Mouse (Mus musculus): ENCODE measurements at regions not wholly inside any gene's neighbourhood (a gene's known extent, or its start where the extent isn't known, plus 50 kb on each side); places are given as distances from the start of the nearest gene placed in this dataset.
"Not testable (repeated sequence)": the region's sequence is repeated elsewhere in the genome, so short reads cannot be mapped to it uniquely, and the experiment has no call there.

GRCm38 (mm10) chr13:3406236-3407017 is 131.4 kb upstream of the Gdi2 start:
- not testable (repeated sequence) for H3K9me3 ChIP-seq (replicated peaks); H3K4me3 ChIP-seq; H3K27me3 ChIP-seq; H3K4me1 ChIP-seq; H3K27ac ChIP-seq; H3K36me3 ChIP-seq; H3K9ac ChIP-seq; H3K4me2 ChIP-seq (replicated peaks)
- WGBS: 41% methylated on average over 8 of the region's 8 CpGs
- peak; percentile 63 for ATAC-seq (ENCODE audit: low FRiP score)

DNA sequence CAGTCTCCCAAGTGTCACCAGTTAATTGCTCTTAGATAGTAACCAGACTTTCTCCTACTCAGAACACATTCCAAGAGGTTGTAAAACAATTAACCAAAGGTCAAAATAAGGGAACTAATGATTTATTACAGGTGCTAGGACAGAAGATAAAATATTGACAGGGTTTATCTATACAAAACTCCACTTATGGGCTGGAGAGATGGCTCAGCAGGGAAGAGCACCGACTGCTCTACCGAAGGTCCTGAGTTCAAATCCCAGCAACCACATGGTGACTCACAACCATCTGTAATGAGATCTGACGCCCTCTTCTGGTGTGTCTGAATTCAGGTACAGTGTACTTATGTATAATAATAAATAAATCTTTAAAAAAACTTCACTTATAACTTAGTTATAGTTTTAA is 127.6 kb upstream of the Gdi2 start:
- not testable (repeated sequence) for H3K36me3 ChIP-seq; H3K27ac ChIP-seq; H3K9ac ChIP-seq; H3K4me3 ChIP-seq; H3K27me3 ChIP-seq; H3K9me3 ChIP-seq (replicated peaks); H3K4me2 ChIP-seq (replicated peaks); H3K4me1 ChIP-seq; ATAC-seq (ENCODE audit: low FRiP score)
- 73% methylated on average over 3 of the region's 3 CpGs for WGBS

DNA sequence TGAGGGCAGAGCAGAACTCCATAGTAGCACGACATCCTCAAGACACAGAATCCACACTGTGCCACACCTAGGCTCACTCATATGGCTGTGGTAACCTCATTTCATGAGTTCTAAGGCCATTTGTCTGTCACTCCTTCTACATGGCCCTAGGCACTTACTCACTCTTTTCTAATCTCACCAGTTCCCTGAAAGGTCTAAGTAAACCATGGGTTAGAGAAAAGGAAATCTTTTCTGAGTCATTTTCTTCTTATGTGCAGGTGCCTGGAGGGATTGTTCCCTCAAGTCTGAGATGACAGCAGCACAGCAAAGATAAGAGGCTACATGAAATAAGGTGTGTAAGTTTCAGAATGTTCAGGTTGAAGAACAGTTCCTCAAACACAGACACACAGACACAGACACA is 120.8 kb upstream of the Gdi2 start:
- H3K4me1 ChIP-seq: no peaks in the 10 kb centered on the region
- WGBS: 63% methylated on average over 1 of the region's 1 CpGs
- no peak overlapping the region for H3K27ac ChIP-seq
- no peaks in the 10 kb centered on the region for H3K27me3 ChIP-seq
- H3K9me3 ChIP-seq (replicated peaks): peaks cover 27% of the 10 kb centered on the region
- H3K4me3 ChIP-seq: no peak overlapping the region
- H3K36me3 ChIP-seq: no peaks in the 10 kb centered on the region
- no peak for ATAC-seq (ENCODE audit: low FRiP score)
- no peak overlapping the region for H3K9ac ChIP-seq
- no peak overlapping the region for H3K4me2 ChIP-seq (replicated peaks)

- not testable (repeated sequence) for H3K4me1 ChIP-seq; H3K4me3 ChIP-seq; H3K27ac ChIP-seq; H3K36me3 ChIP-seq; H3K9me3 ChIP-seq (replicated peaks); H3K9ac ChIP-seq; ATAC-seq (ENCODE audit: low FRiP score); H3K27me3 ChIP-seq; H3K4me2 ChIP-seq (replicated peaks)
- WGBS: 84% methylated on average over 6 of the region's 6 CpGs
Measured at GRCm38 (mm10) chr13:3455374-3455773, 82.5 kb upstream of the Gdi2 start.

- Histone ChIP-seq H3K27me3 (no peaks in the 10 kb centered on the region), H3K4me1 (peaks cover 5% of the 10 kb centered on the region; the same call in 1 of the 2 replicates), H3K36me3 (no peaks in the 10 kb centered on the region), H3K9me3 (replicated peaks) (no peaks in the 10 kb centered on the region), H3K4me2 (replicated peaks) (no peak overlapping the region), H3K4me3 (no peak overlapping the region), H3K27ac (no peak overlapping the region), H3K9ac (no peak overlapping the region)
- ATAC-seq (ENCODE audit: low FRiP score): no peak
Measured at GRCm38 (mm10) chr13:3476884-3477283, 61.0 kb upstream of the Gdi2 start.

DNA sequence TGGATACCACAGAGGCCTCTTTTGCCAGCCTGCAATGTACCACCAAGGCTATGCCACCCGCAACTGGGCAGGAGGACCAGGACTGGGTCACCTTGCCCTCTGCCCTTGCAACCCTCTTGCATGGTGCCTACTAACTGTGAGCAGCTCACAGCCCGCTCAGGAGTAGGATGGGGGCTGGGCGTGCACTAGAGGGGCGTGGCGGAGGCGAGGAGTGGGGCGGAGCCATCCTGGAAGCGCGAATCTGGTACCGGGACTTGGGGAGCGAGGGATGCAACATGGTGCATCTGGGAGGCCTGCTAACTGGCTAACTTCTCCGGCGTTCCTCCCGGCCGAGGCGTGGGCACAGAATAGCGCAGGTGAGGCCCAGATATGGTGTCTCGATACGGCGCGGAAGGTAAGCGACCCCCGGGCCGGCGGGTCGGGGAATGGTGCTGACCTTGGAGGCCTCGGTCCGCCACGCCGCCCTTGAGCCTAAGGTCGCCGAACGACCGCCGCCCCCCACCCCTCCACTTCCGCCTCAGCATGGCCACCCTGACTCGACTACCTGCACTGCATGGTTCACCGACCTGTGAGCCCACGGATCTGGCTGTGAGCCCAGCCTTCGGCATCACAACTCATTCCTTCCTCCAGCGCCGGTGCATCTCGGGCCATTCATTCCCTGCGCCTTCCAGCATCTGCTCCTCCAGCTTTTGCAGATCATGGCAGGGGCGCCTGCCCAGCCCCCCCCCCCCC is 59.7 kb upstream of the Gdi2 start:
- Histone ChIP-seq H3K36me3 (no peaks in the 10 kb centered on the region), H3K4me2 (replicated peaks) (peak overlapping the region; percentile 86), H3K9ac (peak overlapping the region; percentile 63), H3K27me3 (no peaks in the 10 kb centered on the region), H3K27ac (no peak overlapping the region), H3K9me3 (replicated peaks) (no peaks in the 10 kb centered on the region), H3K4me3 (peak overlapping the region; percentile 60), H3K4me1 (peaks cover 5% of the 10 kb centered on the region; the same call in 1 of the 2 replicates)
- peak; percentile 97 for ATAC-seq (ENCODE audit: low FRiP score)
- 2% methylated on average over 43 of the region's 45 CpGs for WGBS

Data from hindbrain, embryonic 12.5 days (tissue).